Mouse (Mus musculus) cerebellum, postnatal 36 days (tissue): ENCODE results near the gene Trpm8.
A peak's percentile ranks its signal among the peaks of the same experiment; 100 is the strongest.

Experiments
- DNase-seq, 2 experiments: peaks; one replicate each; pipeline ENCODE4 v3.0.0; 2021 to 2022; ENCODE audit warnings: mixed read lengths in 2 of 2

Gene Trpm8

GRCm38 (mm10) chr1:88366881-88367644, 89.6 kb downstream of the Trpm8 start:
- peak; percentile 43 to 45 for DNase-seq

GRCm38 (mm10) chr1:88378446-88378845, 101.0 kb downstream of the Trpm8 start:
- DNase-seq = no peak

GRCm38 (mm10) chr1:88391632-88392031, 114.2 kb downstream of the Trpm8 start:
- no peak for DNase-seq

- DNase-seq = no peak
These were observed 115.9 kb downstream of the Trpm8 start for GRCm38 (mm10) chr1:88393321-88393720.

- no peak for DNase-seq
These were observed 125.9 kb downstream of the Trpm8 start for GRCm38 (mm10) chr1:88403378-88403777.

GRCm38 (mm10) chr1:88406078-88406806, 128.8 kb downstream of the Trpm8 start:
- no peak for DNase-seq

GRCm38 (mm10) chr1:88406807-88407198, 129.3 kb downstream of the Trpm8 start, which contains the start of gene Spp2:
Gene Spp2 (plus strand): TSS chr1:88406961.
- DNase-seq = no peak

- no peak for DNase-seq
These were observed 130.9 kb downstream of the Trpm8 start for GRCm38 (mm10) chr1:88408340-88408739.

GRCm38 (mm10) chr1:88412013-88412412, 134.6 kb downstream of the Trpm8 start:
- DNase-seq = no peak

GRCm38 (mm10) chr1:88418943-88419342, 141.5 kb downstream of the Trpm8 start:
- no peak for DNase-seq

GRCm38 (mm10) chr1:88422045-88422444, 144.6 kb downstream of the Trpm8 start:
- DNase-seq = no peak

GRCm38 (mm10) chr1:88422846-88423395, 145.5 kb downstream of the Trpm8 start:
- DNase-seq = no peak

GRCm38 (mm10) chr1:88424602-88425252, 147.3 kb downstream of the Trpm8 start:
- peak; percentile 86 to 88 for DNase-seq

- no peak for DNase-seq
These were observed 150.7 kb downstream of the Trpm8 start for GRCm38 (mm10) chr1:88427987-88428741.

GRCm38 (mm10) chr1:88429413-88429812, 152.0 kb downstream of the Trpm8 start:
- DNase-seq = no peak

- no peak for DNase-seq
These were observed 153.8 kb downstream of the Trpm8 start for GRCm38 (mm10) chr1:88431262-88431661.

GRCm38 (mm10) chr1:88432601-88433000, 155.1 kb downstream of the Trpm8 start:
- no peak for DNase-seq

GRCm38 (mm10) chr1:88433096-88433883, 155.8 kb downstream of the Trpm8 start:
- DNase-seq = no peak

- DNase-seq = no peak
These were observed 156.6 kb downstream of the Trpm8 start for GRCm38 (mm10) chr1:88434057-88434456.

GRCm38 (mm10) chr1:88437206-88438126, 160.0 kb downstream of the Trpm8 start:
- no peak for DNase-seq
